Mouse (Mus musculus) heart, embryonic 11.5 days (tissue): ENCODE data around the gene Tstd1. TPM values are rescaled to one million over a fixed set of nuclear protein-coding genes. Genes with fewer than 3 reads are reported as not detected.
A peak's percentile ranks its signal among the peaks of the same experiment; 100 is the strongest.

ENCODE experiments used
- ATAC-seq: fragments of 200-750 bp; cut with Nextera tagmentation; replicated peaks from 2 replicates; pipeline ENCODE4 v1.8.0; 2017; ENCODE audit warnings: moderate library complexity; ENCODE audit not compliant: insufficient number of reproducible peaks, low FRiP score, low TSS enrichment
- H3K27ac ChIP-seq: fragments of 300-500 bp; sonication (generic); 2 replicates; pipeline ENCODE4 v1.5.1; 2014; ENCODE audit warnings: mild to moderate bottlenecking, low read depth, low read length
- H3K27me3 ChIP-seq: fragments of 300-500 bp; sonication (generic); 2 replicates; pipeline ENCODE4 v1.6.1; 2014; ENCODE audit warnings: mild to moderate bottlenecking, low read length, mixed read lengths; ENCODE audit not compliant: control insufficient read depth, insufficient read depth
- H3K36me3 ChIP-seq: fragments of 300-500 bp; sonication (generic); 2 replicates; pipeline ENCODE4 v1.6.1; 2014; ENCODE audit warnings: mild to moderate bottlenecking, low read length, moderate library complexity, mixed read lengths; ENCODE audit not compliant: control insufficient read depth, insufficient read depth
- H3K4me1 ChIP-seq: fragments of 300-500 bp; sonication (generic); 2 replicates; pipeline ENCODE4 v1.6.1; 2014; ENCODE audit warnings: low read length; ENCODE audit not compliant: control insufficient read depth, insufficient read depth
- H3K4me2 ChIP-seq: fragments of 300-500 bp; sonication (generic); 2 replicates; pipeline ENCODE4 v1.6.1; 2014; ENCODE audit warnings: mild to moderate bottlenecking, moderate library complexity
- H3K4me3 ChIP-seq: fragments of 300-500 bp; sonication (generic); 2 replicates; pipeline ENCODE4 v1.5.1; 2014; ENCODE audit warnings: low read depth, low read length
- H3K9ac ChIP-seq: fragments of 300-500 bp; sonication (generic); 2 replicates; pipeline ENCODE4 v1.6.1; 2014; ENCODE audit warnings: mild to moderate bottlenecking, low read depth, low read length, moderate library complexity
- H3K9me3 ChIP-seq: fragments of 300-500 bp; sonication (generic); replicated peaks from 2 replicates; pipeline ENCODE4 v1.6.1; 2016; ENCODE audit warnings: low read length; ENCODE audit not compliant: control insufficient read depth
- WGBS: fragments of 180-500 bp; shearing (Covaris S2); extraction: QIAGEN DNeasy Blood & Tissue Kit; methylation state at CpG from one replicate; pipeline ENCODE4 v1.1.7; 2014; ENCODE audit not compliant: insufficient replicate concordance; 5-methylcytosine and 5-hydroxymethylcytosine counted together
- polyA plus RNA-seq: library from polyadenylated mRNA; unstranded; fragments of >200 nt; fragmentation: Nextera tagmentation; extraction: Ambion mirVana; gene quantifications from 2 replicates; pipeline ENCODE4 v1.2.1, GENCODE M21; 2014

Gene Tstd1
- polyA plus RNA-seq, 1 experiment from 2014 or later: 1.7 TPM

DNA sequence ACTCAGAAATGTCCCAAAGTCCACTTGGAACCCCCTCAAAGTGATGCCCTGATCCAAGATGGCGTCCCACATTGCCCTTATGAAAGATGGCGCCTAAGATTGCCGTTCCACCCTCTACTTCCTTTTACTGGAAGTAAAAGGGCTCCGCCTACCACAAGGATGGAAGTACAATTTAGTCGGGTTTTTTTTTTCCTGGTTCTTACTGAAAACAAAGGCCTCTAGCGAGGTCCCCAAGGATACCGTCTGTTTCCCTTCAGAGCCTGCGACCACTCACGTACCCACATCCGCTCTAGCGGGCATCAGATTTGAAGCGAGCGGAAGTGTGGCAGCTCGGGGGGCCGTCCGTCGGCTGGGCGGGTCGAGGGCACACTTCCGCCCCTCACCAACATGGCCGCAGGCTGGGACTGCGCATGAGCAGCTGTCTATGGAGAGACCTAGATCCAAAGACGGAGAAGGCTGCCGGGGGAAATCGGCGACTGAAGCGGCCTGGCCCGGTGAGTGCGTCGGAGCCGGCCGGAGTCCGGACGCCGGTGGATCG, 7.7 kb upstream of the Tstd1 start, which contains the start of gene Usf1:
TSS of gene Usf1 (plus strand) at position 367 of the 538 bp plus-strand sequence.
- WGBS: 2% methylated on average over 36 of the region's 36 CpGs
- H3K27ac ChIP-seq: peak within 1 kb of the TSS; percentile 85
- peak within 1 kb of the TSS; percentile 80 for H3K4me2 ChIP-seq
- peak; percentile 93 for ATAC-seq
- peaks cover 6% of the 10 kb centered on the region for H3K36me3 ChIP-seq
- peaks cover 4% of the 10 kb centered on the region for H3K4me1 ChIP-seq
- H3K27me3 ChIP-seq: no peaks in the 10 kb centered on the region
- H3K9me3 ChIP-seq: no peaks in the 10 kb centered on the region
- H3K4me3 ChIP-seq: peak within 1 kb of the TSS; percentile 98
- H3K9ac ChIP-seq: peak within 1 kb of the TSS; percentile 93

- Histone ChIP-seq H3K4me1 (peaks cover 4% of the 10 kb centered on the region), H3K9ac (peak overlapping the region; percentile 93), H3K36me3 (peaks cover 9% of the 10 kb centered on the region), H3K4me3 (peak overlapping the region; percentile 98), H3K4me2 (peak overlapping the region; percentile 80), H3K27me3 (no peaks in the 10 kb centered on the region), H3K9me3 (no peaks in the 10 kb centered on the region), H3K27ac (peak overlapping the region; percentile 85)
- ATAC-seq: peak; percentile 74
- WGBS: under 1% methylated on average over 35 of the region's 39 CpGs
Observed at GRCm38 (mm10) chr1:171411492-171411941, 7.2 kb upstream of the Tstd1 start.

DNA sequence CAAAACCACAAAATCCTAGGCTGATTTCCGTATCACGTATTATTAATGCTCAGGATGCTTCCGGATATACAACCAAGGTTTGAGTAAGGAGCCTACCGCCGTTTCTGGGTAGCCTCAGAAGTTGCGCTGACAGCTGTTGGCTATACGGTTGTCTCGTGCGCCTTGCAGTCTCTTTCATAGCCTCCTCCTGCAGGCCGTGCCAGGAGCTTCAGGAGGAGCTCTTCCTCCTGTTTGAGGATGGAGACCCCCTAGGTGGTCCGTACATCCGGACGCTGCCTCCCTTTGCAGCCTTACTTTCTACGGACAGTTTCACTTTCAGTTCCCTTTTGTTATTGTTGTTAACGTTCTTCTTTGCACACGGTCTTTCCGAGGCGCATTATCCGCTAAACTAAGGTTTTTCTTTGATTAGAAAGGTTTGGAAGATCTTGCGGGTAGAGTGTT, 6.7 kb upstream of the Tstd1 start:
- 2% methylated on average over 20 of the region's 20 CpGs for WGBS
- no peaks in the 10 kb centered on the region for H3K9me3 ChIP-seq
- H3K4me2 ChIP-seq: peak overlapping the region; percentile 80
- no peaks in the 10 kb centered on the region for H3K27me3 ChIP-seq
- peak overlapping the region; percentile 85 for H3K27ac ChIP-seq
- H3K4me3 ChIP-seq: peak overlapping the region; percentile 98
- H3K9ac ChIP-seq: peak overlapping the region; percentile 93
- peaks cover 13% of the 10 kb centered on the region for H3K36me3 ChIP-seq
- peaks cover 4% of the 10 kb centered on the region for H3K4me1 ChIP-seq
- ATAC-seq: no peak

GRCm38 (mm10) chr1:171412446-171412845, 6.2 kb upstream of the Tstd1 start:
- H3K27ac ChIP-seq: peak overlapping the region; percentile 85; the same call in 1 of the 2 replicates
- ATAC-seq: no peak
- peak overlapping the region; percentile 98 for H3K4me3 ChIP-seq
- no peaks in the 10 kb centered on the region for H3K27me3 ChIP-seq
- H3K4me2 ChIP-seq: peak overlapping the region; percentile 80
- whole genome bisulfite sequencing: 60% methylated on average over 3 of the region's 3 CpGs
- no peaks in the 10 kb centered on the region for H3K9me3 ChIP-seq
- H3K36me3 ChIP-seq: peaks cover 13% of the 10 kb centered on the region
- H3K9ac ChIP-seq: peak overlapping the region; percentile 93
- peaks cover 4% of the 10 kb centered on the region for H3K4me1 ChIP-seq

- 77% methylated on average over 8 of the region's 8 CpGs for WGBS
- Histone ChIP-seq H3K27ac (no peak overlapping the region), H3K36me3 (peaks cover 19% of the 10 kb centered on the region), H3K4me2 (no peak overlapping the region; the same call in 1 of the 2 replicates), H3K4me3 (no peak overlapping the region), H3K9ac (no peak overlapping the region), H3K4me1 (peaks cover 4% of the 10 kb centered on the region), H3K27me3 (no peaks in the 10 kb centered on the region), H3K9me3 (no peaks in the 10 kb centered on the region)
- ATAC-seq: no peak
Observed at GRCm38 (mm10) chr1:171413608-171414007, 5.1 kb upstream of the Tstd1 start.

DNA sequence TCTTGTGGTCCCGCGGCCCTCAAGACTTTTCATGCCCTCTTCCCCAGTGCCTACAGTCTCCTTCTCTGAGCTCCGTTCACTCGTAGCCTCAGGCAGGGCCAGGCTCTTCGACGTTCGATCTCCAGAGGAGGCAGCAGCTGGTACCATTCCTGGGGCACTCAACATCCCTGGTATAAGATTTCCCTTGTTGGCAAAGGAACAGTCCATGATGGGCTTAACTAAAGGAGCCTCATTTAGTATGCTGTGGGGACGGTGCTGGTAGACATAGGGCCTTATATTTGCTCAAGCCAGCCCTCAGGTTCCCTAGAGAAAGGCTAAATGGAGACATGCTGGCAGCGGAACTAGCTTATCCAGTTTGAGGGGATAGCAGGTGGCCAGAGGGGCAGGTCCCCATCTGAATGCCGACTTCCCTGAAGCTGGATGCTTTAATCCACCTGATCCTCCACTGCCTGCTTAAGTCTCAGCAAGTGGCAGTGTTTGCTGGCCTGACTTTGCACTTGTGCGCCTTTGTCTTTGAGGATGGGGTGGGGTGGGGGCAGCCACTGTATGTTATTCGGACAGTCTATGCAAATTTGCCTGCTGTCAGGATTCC, 715 bp downstream of the Tstd1 start:
- WGBS: 70% methylated on average over 12 of the region's 12 CpGs
- no peak overlapping the region for H3K9ac ChIP-seq

DNA sequence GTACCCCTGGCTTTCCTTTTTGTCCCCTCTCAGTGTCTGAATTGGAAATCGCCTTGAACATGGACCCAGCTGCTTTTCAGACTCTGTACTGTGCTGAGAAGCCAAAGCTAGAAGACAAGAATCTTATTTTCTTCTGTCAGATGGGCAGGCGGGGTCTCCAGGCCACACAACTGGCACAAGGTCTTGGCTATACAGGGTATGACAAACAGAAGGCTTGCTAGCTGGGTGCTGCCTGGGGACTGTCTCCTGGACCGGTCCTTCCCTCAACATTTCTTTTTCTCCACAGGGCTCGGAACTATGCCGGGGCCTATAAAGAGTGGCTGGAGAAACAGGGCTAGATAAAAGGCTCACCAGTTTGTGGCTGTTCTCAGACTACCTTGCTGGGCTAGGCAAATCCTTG, 1.2 kb downstream of the Tstd1 start:
- whole genome bisulfite sequencing: 84% methylated on average over 5 of the region's 5 CpGs
- Histone ChIP-seq H3K27ac (no peak overlapping the region), H3K4me1 (peaks cover 4% of the 10 kb centered on the region), H3K4me3 (no peak overlapping the region), H3K4me2 (no peak overlapping the region), H3K9ac (no peak overlapping the region), H3K9me3 (no peaks in the 10 kb centered on the region), H3K36me3 (peaks cover 30% of the 10 kb centered on the region), H3K27me3 (no peaks in the 10 kb centered on the region)
- ATAC-seq: no peak

More for the DNA sequence above, 715 bp downstream of the Tstd1 start:
- no peaks in the 10 kb centered on the region for H3K9me3 ChIP-seq
- no peak overlapping the region for H3K27ac ChIP-seq
- H3K4me3 ChIP-seq: no peak overlapping the region
- no peak for ATAC-seq
- H3K4me1 ChIP-seq: peaks cover 2% of the 10 kb centered on the region; the same call in 1 of the 2 replicates
- no peaks in the 10 kb centered on the region for H3K27me3 ChIP-seq
- peaks cover 30% of the 10 kb centered on the region for H3K36me3 ChIP-seq
- no peak overlapping the region for H3K4me2 ChIP-seq

DNA sequence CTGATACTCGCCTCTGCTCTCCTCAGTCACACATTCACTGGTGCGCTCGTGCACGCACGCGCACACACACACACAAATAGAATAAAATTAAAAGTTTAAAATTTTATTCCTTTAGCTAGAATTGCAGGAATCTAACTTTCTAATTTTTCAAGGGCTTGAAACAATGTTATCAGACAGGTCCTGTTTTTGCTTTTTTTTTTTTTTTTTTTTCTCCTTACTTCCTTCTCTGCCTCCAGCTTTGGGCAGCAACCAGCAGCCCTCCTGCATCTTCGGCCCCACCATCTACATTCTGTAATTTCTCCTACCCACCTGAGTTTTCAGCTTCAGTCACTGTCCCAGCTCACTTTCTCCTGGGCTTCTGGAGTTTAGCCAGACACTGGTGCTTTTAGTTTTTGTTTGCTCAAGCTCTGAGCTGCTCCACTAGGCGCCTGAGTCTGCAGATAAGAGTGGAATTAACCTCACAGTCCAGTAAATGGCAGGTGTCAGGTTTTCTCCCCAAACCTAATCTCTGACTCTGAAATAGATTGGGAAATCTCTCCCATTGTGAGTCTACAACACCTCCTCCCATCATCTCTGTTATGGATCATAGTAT, 3.9 kb downstream of the Tstd1 start:
- Histone ChIP-seq H3K4me2 (no peak overlapping the region), H3K4me3 (no peak overlapping the region), H3K9me3 (no peaks in the 10 kb centered on the region), H3K9ac (no peak overlapping the region), H3K36me3 (peaks cover 16% of the 10 kb centered on the region), H3K27ac (no peak overlapping the region), H3K27me3 (no peaks in the 10 kb centered on the region), H3K4me1 (peaks cover 9% of the 10 kb centered on the region)
- 73% methylated on average over 8 of the region's 8 CpGs for WGBS
- ATAC-seq: no peak
